Mouse (Mus musculus): ENCODE results near the gene Hist1h3g.
"Not testable (repeated sequence)": the region's sequence is repeated elsewhere in the genome, so short reads cannot be mapped to it uniquely, and the experiment has no call there.

Hist1h3g gene

GRCm38 (mm10) chr13:23555839-23556416, 20.7 kb downstream of the Hist1h3g start:
- peak; percentile 93 for DNase-seq (ENCODE audit: low read depth, low spot score)

- DNase-seq (ENCODE audit: low read depth, low spot score), result no peak
Observed at GRCm38 (mm10) chr13:23556906-23557305, 21.7 kb downstream of the Hist1h3g start.

- DNase-seq (ENCODE audit: low read depth, low spot score), result not testable (repeated sequence)
Observed at GRCm38 (mm10) chr13:23560699-23561098, 25.5 kb downstream of the Hist1h3g start.

- not testable (repeated sequence) for DNase-seq (ENCODE audit: low read depth, low spot score)
Observed at GRCm38 (mm10) chr13:23561531-23561882, 26.3 kb downstream of the Hist1h3g start.

GRCm38 (mm10) chr13:23561883-23562659, 26.8 kb downstream of the Hist1h3g start, which contains the start of gene Hist1h3e:
Gene Hist1h3e (minus strand): TSS chr13:23562369.
- peak; percentile 99 for DNase-seq (ENCODE audit: low read depth, low spot score)

- DNase-seq (ENCODE audit: low read depth, low spot score), result peak; percentile 80
Observed at GRCm38 (mm10) chr13:23562699-23563462, 27.7 kb downstream of the Hist1h3g start.

GRCm38 (mm10) chr13:23564482-23564881, 29.3 kb downstream of the Hist1h3g start:
- DNase-seq (ENCODE audit: low read depth, low spot score), result no peak

GRCm38 (mm10) chr13:23570261-23571021, 35.2 kb downstream of the Hist1h3g start:
- DNase-seq (ENCODE audit: low read depth, low spot score), result not testable (repeated sequence)

- DNase-seq (ENCODE audit: low read depth, low spot score), result peak; percentile 95
Observed at GRCm38 (mm10) chr13:23571022-23571503, 35.8 kb downstream of the Hist1h3g start, which contains the start of the genes Hist1h2ae and Hist1h2bg. Gene Hist1h2ae (minus strand): TSS chr13:23571220. Gene Hist1h2bg (plus strand): TSS chr13:23571396.

GRCm38 (mm10) chr13:23571504-23572217, 36.4 kb downstream of the Hist1h3g start:
- not testable (repeated sequence) for DNase-seq (ENCODE audit: low read depth, low spot score)

GRCm38 (mm10) chr13:23572218-23573033, 37.2 kb downstream of the Hist1h3g start:
- no peak for DNase-seq (ENCODE audit: low read depth, low spot score)

GRCm38 (mm10) chr13:23573034-23573897, 38.0 kb downstream of the Hist1h3g start:
- not testable (repeated sequence) for DNase-seq (ENCODE audit: low read depth, low spot score)

GRCm38 (mm10) chr13:23573898-23574524, 38.8 kb downstream of the Hist1h3g start, which contains the start of the genes Hist1h2bf and Hist1h2ad:
Gene Hist1h2bf (minus strand): TSS chr13:23574196.
Gene Hist1h2ad (plus strand): TSS chr13:23574381.
- peak; percentile 98 for DNase-seq (ENCODE audit: low read depth, low spot score)

- DNase-seq (ENCODE audit: low read depth, low spot score), result not testable (repeated sequence)
Observed at GRCm38 (mm10) chr13:23574546-23575170, 39.4 kb downstream of the Hist1h3g start.

GRCm38 (mm10) chr13:23575271-23575851, 40.1 kb downstream of the Hist1h3g start, which contains the start of gene Hist1h3d:
Gene Hist1h3d (plus strand): TSS chr13:23575763.
- peak; percentile 89 for DNase-seq (ENCODE audit: low read depth, low spot score)

- peak; percentile 11 for DNase-seq (ENCODE audit: low read depth, low spot score)
Observed at GRCm38 (mm10) chr13:23575864-23576313, 40.7 kb downstream of the Hist1h3g start.

- peak; percentile 57 for DNase-seq (ENCODE audit: low read depth, low spot score)
Observed at GRCm38 (mm10) chr13:23576351-23576881, 41.2 kb downstream of the Hist1h3g start.

Data from forelimb bud, embryonic 11.5 days (tissue).